In genomic region chr12:53846154-53846665, GRCm38 (mm10) we compare ENCODE assay signal across 19 mouse cellular contexts.
DNase-seq lines count a peak whose midpoint lies in the region; ATAC-seq lines count a peak whose summit lies in the region.
"Had no signal": no experiment of that assay in that cellular context is flagged by ENCODE, and none has a peak within 500 bp of the region (broad histone marks: within the 10 kb centered on the region; RNA-seq: fewer than 3 reads in every experiment).

No protein-coding gene starts in this region.

- no peak for DNase-seq in midbrain, embryonic 14.5 days
- no peak for DNase-seq in adrenal gland, adult 2 months
- no peak for DNase-seq in embryo, embryonic 9.5 days (ENCODE audit: extremely low spot score)
- DNase-seq: adrenal gland, postnatal 36 days; cerebellum, adult 9-10 months; forebrain, postnatal 0 days; gastrocnemius, adult 2 months; kidney, adult 11 months; left cerebral cortex, postnatal 4 days; lung, postnatal 14 days had no signal

- ATAC-seq in hindbrain, embryonic 13.5 days (ENCODE audit: low FRiP score): no peak
- ATAC-seq in hindbrain, embryonic 16.5 days: no peak
- ATAC-seq in midbrain, embryonic 15.5 days (replicated peaks): no peak
- ATAC-seq in midbrain, embryonic 14.5 days (ENCODE audit: low FRiP score, low TSS enrichment): no peak
- ATAC-seq in intestine, embryonic 16.5 days: peak; percentile 53; the same call in 1 of the 2 replicates
- ATAC-seq in limb, embryonic 15.5 days (ENCODE audit: insufficient number of reproducible peaks, low FRiP score, low TSS enrichment, low read depth): peak; percentile 69; the same call in 1 of the 2 replicates
- ATAC-seq: forebrain, postnatal 0 days; midbrain, embryonic 13.5 days had no signal

- peaks cover 29% of the 10 kb centered on the region for H3K4me1 ChIP-seq in hindbrain, embryonic 13.5 days (replicated peaks)
- peaks cover 2% of the 10 kb centered on the region for H3K4me1 ChIP-seq in hindbrain, embryonic 16.5 days (ENCODE audit: control insufficient read depth, insufficient read depth, low read depth, low read length)
- peaks cover 31% of the 10 kb centered on the region for H3K4me1 ChIP-seq in midbrain, embryonic 15.5 days
- peaks cover 16% of the 10 kb centered on the region; the same call in 1 of the 2 replicates for H3K4me1 ChIP-seq in midbrain, embryonic 14.5 days (ENCODE audit: control insufficient read depth, insufficient read depth, low read length)
- H3K4me1 ChIP-seq in intestine, embryonic 16.5 days (ENCODE audit: control insufficient read depth, insufficient read depth, low read length): peaks cover 5% of the 10 kb centered on the region; the same call in 1 of the 2 replicates
- peaks cover 41% of the 10 kb centered on the region for H3K4me1 ChIP-seq in limb, embryonic 15.5 days
- H3K4me1 ChIP-seq: megakaryocyte, embryonic 14.5 days had no signal

- H3K4me2 ChIP-seq in hindbrain, embryonic 13.5 days: no peak overlapping the region
- H3K4me2 ChIP-seq in hindbrain, embryonic 16.5 days (ENCODE audit: low read length): no peak overlapping the region
- no peak overlapping the region for H3K4me2 ChIP-seq in midbrain, embryonic 15.5 days
- no peak overlapping the region for H3K4me2 ChIP-seq in midbrain, embryonic 14.5 days (ENCODE audit: low read length)
- H3K4me2 ChIP-seq in intestine, embryonic 16.5 days (ENCODE audit: low read depth, low read length): 0 out of 2 replicates have a peak overlapping the region, but pooled peaks have one; percentile 8
- H3K4me2 ChIP-seq in limb, embryonic 15.5 days: no peak overlapping the region
- H3K4me2 ChIP-seq: midbrain, embryonic 13.5 days; stomach, embryonic 15.5 days had no signal

- H3K4me3 ChIP-seq in hindbrain, embryonic 13.5 days: no peak overlapping the region
- no peak overlapping the region for H3K4me3 ChIP-seq in hindbrain, embryonic 16.5 days (ENCODE audit: low read length)
- H3K4me3 ChIP-seq in midbrain, embryonic 15.5 days: no peak overlapping the region
- no peak overlapping the region for H3K4me3 ChIP-seq in midbrain, embryonic 14.5 days (replicated peaks; ENCODE audit: low read depth, low read length)
- no peak overlapping the region for H3K4me3 ChIP-seq in intestine, embryonic 16.5 days (ENCODE audit: low read length)
- no peak overlapping the region for H3K4me3 ChIP-seq in limb, embryonic 15.5 days
- H3K4me3 ChIP-seq: gastrocnemius, adult 2 months; megakaryocyte, embryonic 14.5 days; midbrain, embryonic 13.5 days; stomach, embryonic 15.5 days had no signal

- H3K9me3 ChIP-seq in hindbrain, embryonic 13.5 days: no peaks in the 10 kb centered on the region
- no peaks in the 10 kb centered on the region for H3K9me3 ChIP-seq in hindbrain, embryonic 16.5 days (ENCODE audit: control insufficient read depth, low read length)
- no peaks in the 10 kb centered on the region for H3K9me3 ChIP-seq in midbrain, embryonic 15.5 days
- H3K9me3 ChIP-seq in midbrain, embryonic 14.5 days (ENCODE audit: control insufficient read depth, low read length): no peaks in the 10 kb centered on the region
- H3K9me3 ChIP-seq in intestine, embryonic 16.5 days (ENCODE audit: control insufficient read depth, low read length): no peaks in the 10 kb centered on the region
- no peaks in the 10 kb centered on the region for H3K9me3 ChIP-seq in limb, embryonic 15.5 days
- H3K9me3 ChIP-seq: midbrain, embryonic 13.5 days; stomach, embryonic 15.5 days had no signal

- H3K36me3 ChIP-seq in hindbrain, embryonic 13.5 days: no peaks in the 10 kb centered on the region
- no peaks in the 10 kb centered on the region for H3K36me3 ChIP-seq in hindbrain, embryonic 16.5 days (ENCODE audit: control insufficient read depth, insufficient read depth, low read length)
- H3K36me3 ChIP-seq in midbrain, embryonic 15.5 days (replicated peaks): no peaks in the 10 kb centered on the region; the same call in 1 of the 2 replicates
- H3K36me3 ChIP-seq in midbrain, embryonic 14.5 days (ENCODE audit: control insufficient read depth, insufficient read depth, low read length): no peaks in the 10 kb centered on the region
- H3K36me3 ChIP-seq in intestine, embryonic 16.5 days (ENCODE audit: control insufficient read depth, insufficient read depth, low read length): no peaks in the 10 kb centered on the region
- no peaks in the 10 kb centered on the region for H3K36me3 ChIP-seq in limb, embryonic 15.5 days
- H3K36me3 ChIP-seq: midbrain, embryonic 13.5 days; stomach, embryonic 15.5 days had no signal

- no peak overlapping the region for H3K9ac ChIP-seq in hindbrain, embryonic 13.5 days
- no peak overlapping the region for H3K9ac ChIP-seq in hindbrain, embryonic 16.5 days (ENCODE audit: low read depth, low read length)
- no peak overlapping the region for H3K9ac ChIP-seq in midbrain, embryonic 15.5 days
- no peak overlapping the region for H3K9ac ChIP-seq in midbrain, embryonic 14.5 days (replicated peaks; ENCODE audit: low read length)
- no peak overlapping the region for H3K9ac ChIP-seq in intestine, embryonic 16.5 days (ENCODE audit: low read depth, low read length)
- no peak overlapping the region for H3K9ac ChIP-seq in limb, embryonic 15.5 days
- H3K9ac ChIP-seq: forebrain, postnatal 0 days; liver, embryonic 14.5 days; midbrain, embryonic 13.5 days; stomach, embryonic 15.5 days had no signal

- 71% methylated on average over 12 of the region's 12 CpGs for WGBS in hindbrain, embryonic 13.5 days
- WGBS in hindbrain, embryonic 16.5 days: 68% methylated on average over 12 of the region's 12 CpGs
- WGBS in midbrain, embryonic 15.5 days: 70% methylated on average over 12 of the region's 12 CpGs
- WGBS in midbrain, embryonic 14.5 days: 77% methylated on average over 12 of the region's 12 CpGs
- WGBS in intestine, embryonic 16.5 days: 32% methylated on average over 12 of the region's 12 CpGs
- WGBS in limb, embryonic 15.5 days: 27% methylated on average over 12 of the region's 12 CpGs

- peak overlapping the region; percentile 20; the same call in 1 of the 2 replicates for H3K27ac ChIP-seq in hindbrain, embryonic 13.5 days
- no peak overlapping the region for H3K27ac ChIP-seq in hindbrain, embryonic 16.5 days (ENCODE audit: low read depth, low read length)
- 0 out of 2 replicates have a peak overlapping the region, but pooled peaks have one; percentile 3 for H3K27ac ChIP-seq in midbrain, embryonic 15.5 days
- H3K27ac ChIP-seq in midbrain, embryonic 14.5 days (replicated peaks; ENCODE audit: low read depth, low read length): no peak overlapping the region
- H3K27ac ChIP-seq in intestine, embryonic 16.5 days (ENCODE audit: low read length): no peak overlapping the region
- H3K27ac ChIP-seq in limb, embryonic 15.5 days: no peak overlapping the region; the same call in 1 of the 2 replicates
- H3K27ac ChIP-seq: gastrocnemius, adult 2 months; liver, embryonic 14.5 days; stomach, embryonic 15.5 days had no signal

- H3K27me3 ChIP-seq in hindbrain, embryonic 13.5 days: no peaks in the 10 kb centered on the region
- no peaks in the 10 kb centered on the region for H3K27me3 ChIP-seq in hindbrain, embryonic 16.5 days (replicated peaks; ENCODE audit: control insufficient read depth, insufficient read depth, low read length)
- H3K27me3 ChIP-seq in midbrain, embryonic 15.5 days (replicated peaks): no peaks in the 10 kb centered on the region
- H3K27me3 ChIP-seq in midbrain, embryonic 14.5 days (ENCODE audit: control insufficient read depth, insufficient read depth, low read length): no peaks in the 10 kb centered on the region
- no peaks in the 10 kb centered on the region for H3K27me3 ChIP-seq in intestine, embryonic 16.5 days (replicated peaks; ENCODE audit: control insufficient read depth, insufficient read depth, low read length)
- no peaks in the 10 kb centered on the region; the same call in 1 of the 2 replicates for H3K27me3 ChIP-seq in limb, embryonic 15.5 days
- H3K27me3 ChIP-seq: megakaryocyte, embryonic 14.5 days; midbrain, embryonic 13.5 days; stomach, embryonic 15.5 days had no signal

Comparison
In these comparisons a context has a peak if more than half of its experiments do, and no peak if none do; other contexts are left out.
1. H3K27ac ChIP-seq: peak in hindbrain, embryonic 13.5 days (single experiment) and midbrain, embryonic 15.5 days (single experiment); none in hindbrain, embryonic 16.5 days (single experiment), midbrain, embryonic 14.5 days (single experiment), intestine, embryonic 16.5 days (single experiment) and limb, embryonic 15.5 days (single experiment).
2. ATAC-seq: peak in intestine, embryonic 16.5 days (single experiment) and limb, embryonic 15.5 days (single experiment); none in hindbrain, embryonic 13.5 days (single experiment), hindbrain, embryonic 16.5 days (single experiment), midbrain, embryonic 15.5 days (single experiment) and midbrain, embryonic 14.5 days (single experiment).